Mouse (Mus musculus): Measurements from ENCODE around the gene Gm44973.

DNA sequence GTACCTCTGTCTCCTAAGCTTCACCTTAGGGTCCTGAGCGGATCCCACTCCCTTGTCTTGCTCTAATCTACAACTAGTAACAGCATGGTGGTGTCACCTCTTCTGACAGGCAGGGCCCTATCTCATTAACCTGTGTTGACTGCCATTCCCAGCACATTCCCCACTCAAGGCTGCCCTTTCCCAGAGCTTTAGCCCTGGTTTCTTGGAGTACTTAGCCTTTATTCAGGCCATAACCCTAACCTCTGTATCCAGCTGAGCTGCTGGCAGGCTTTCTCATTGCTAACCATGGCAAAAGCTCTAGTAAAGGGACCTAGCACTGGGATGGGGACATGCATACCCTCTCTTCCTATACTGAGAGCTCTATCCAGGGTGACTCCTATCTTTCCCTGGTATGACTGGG lies 43.3 kb downstream of the Gm44973 start:
- TF ChIP-seq CTCF (IDR thresholded peaks at IDR 0.05; ENCODE audit: low read depth) (no peak), EP300 (IDR thresholded peaks at IDR 0.05; ENCODE audit: low read depth) (no peak)
